Mouse (Mus musculus) adrenal gland, postnatal 25 days (tissue): ENCODE results near the gene Swt1. TPM values are rescaled to one million over a fixed set of nuclear protein-coding genes. Genes with fewer than 3 reads are reported as not detected.

Experiments used
- microRNA-seq, 2 experiments: library from miRNA; unstranded; fragments of <30 nt; microRNA quantifications; one replicate each; pipeline ENCODE4 v1.2.0; 2021
- total RNA-seq: library from RNA; stranded (reverse); gene quantifications from 2 replicates; pipeline ENCODE4 v1.2.3, GENCODE M21; 2021

The Swt1 gene
- total RNA-seq, 1 experiment from 2014 or later = 22.4 TPM

Small RNA genes within 50 kb of the gene (microRNA-seq; reads per million reads assigned to microRNA genes)
- gene Mir7682 = 0 to 0.34 reads per million in 2 experiments

Other genes starting within 250 kb of the Swt1 start
- gene Gm47985, start 245.9 kb downstream of the Swt1 start, total RNA-seq = not detected in 2 replicates
- gene Gm8947, start 236.1 kb downstream of the Swt1 start, total RNA-seq = not detected in 2 replicates
- not detected in 2 replicates for gene Gm47995, start 230.0 kb downstream of the Swt1 start, total RNA-seq
- gene 3110040M04Rik, start 224.3 kb downstream of the Swt1 start, total RNA-seq = not detected in 2 replicates
- gene Gm47996, start 218.3 kb downstream of the Swt1 start, total RNA-seq = not detected in 2 replicates
- 169 and 213 TPM in 2 replicates for gene Ivns1abp, start 84.0 kb downstream of the Swt1 start, total RNA-seq
- gene Trmt1l, start 87 bp upstream of the Swt1 start, total RNA-seq = 33.7 and 34.5 TPM in 2 replicates
- 57.3 and 59.0 TPM in 2 replicates for gene Rnf2, start 72.5 kb upstream of the Swt1 start, total RNA-seq
- gene Fam129a, start 142.7 kb upstream of the Swt1 start, total RNA-seq = 85.1 and 93.9 TPM in 2 replicates